Mouse (Mus musculus) heart, postnatal 0 days (tissue): Measurements from ENCODE around the gene Nrxn1.

Experiments used
- CTCF ChIP-seq: IDR thresholded peaks from 2 replicates; pipeline ENCODE4 v1.5.1; 2016; ENCODE audit warnings: antibody characterized with exemption, control low read depth, low read depth
- EP300 ChIP-seq: IDR thresholded peaks from 2 replicates; pipeline ENCODE4 v1.6.1; 2016; ENCODE audit warnings: antibody characterized with exemption, low read depth

GRCm38 (mm10) chr17:90382496-90383443 lies 710.1 kb downstream of the Nrxn1 start:
- TF ChIP-seq CTCF (no peak), EP300 (no peak)
